Mouse (Mus musculus) lung, postnatal 0 days (tissue): Measurements from ENCODE around the gene Gm17334.

Source experiments
- CTCF ChIP-seq: IDR thresholded peaks from 2 replicates; pipeline ENCODE4 v1.5.1; 2016; ENCODE audit warnings: antibody characterized with exemption, mild to moderate bottlenecking
- EP300 ChIP-seq: IDR thresholded peaks from 2 replicates; pipeline ENCODE4 v1.6.1; 2016; ENCODE audit warnings: antibody characterized with exemption, mild to moderate bottlenecking, control low read depth

DNA sequence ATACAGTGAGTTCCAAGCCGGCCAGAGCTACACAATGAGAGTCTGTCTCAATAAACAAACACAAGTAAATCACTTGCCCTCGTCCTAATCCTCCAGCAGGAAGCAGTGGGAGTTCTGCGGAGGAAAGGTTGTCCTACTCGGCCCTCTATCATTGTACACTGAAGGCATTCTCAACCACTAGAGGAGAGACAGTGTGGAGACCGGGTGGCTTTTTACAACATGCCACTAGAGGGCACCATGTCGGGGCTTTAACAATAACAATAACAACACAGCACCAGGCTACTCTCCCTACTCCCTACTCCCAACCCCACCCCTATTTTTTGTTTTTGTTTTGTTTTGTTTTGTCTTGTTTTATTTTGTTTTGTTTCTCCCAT, 35.4 kb downstream of the Gm17334 start:
- TF ChIP-seq CTCF = peak; percentile 72
- TF ChIP-seq EP300 = no peak
